Mouse (Mus musculus) adrenal gland, postnatal 14 days (tissue): ENCODE results near the gene Cul4b. TPM values are rescaled to one million over a fixed set of nuclear protein-coding genes. Genes with fewer than 3 reads are reported as not detected.
"Not testable (repeated sequence)": the region's sequence is repeated elsewhere in the genome, so short reads cannot be mapped to it uniquely, and the experiment has no call there.

Experiments
- DNase-seq: peaks from one replicate; pipeline ENCODE4 v3.0.0; 2021; ENCODE audit warnings: mixed read lengths
- long read RNA-seq, 2 experiments: library from polyadenylated mRNA; stranded (forward); transcript quantifications; one replicate each; pipeline ENCODE4 v2.0.0; 2021
- total RNA-seq: library from RNA; stranded (reverse); gene quantifications from 2 replicates; pipeline ENCODE4 v1.2.3, GENCODE M21; 2021

Cul4b gene
- total RNA-seq = 33.2 and 37.2 TPM in 2 replicates
- long read RNA-seq, experiment 1, transcript Cul4b-201 (20 exons, 3,354 nt) = major isoform, 6 of 36 reads
- long read RNA-seq, experiment 1, partial matches to known transcripts = 26 of 36 reads
- long read RNA-seq, experiment 1, other reads (novel, unspliced or antisense) = 4 of 36 reads
- long read RNA-seq, experiment 2, transcript Cul4b-201 (20 exons, 3,354 nt) = major isoform, 5 of 36 reads
- long read RNA-seq, experiment 2, partial matches to known transcripts = 28 of 36 reads
- long read RNA-seq, experiment 2, other reads (novel, unspliced or antisense) = 3 of 36 reads

- DNase-seq = no peak
These were observed at the start of gene Cul4b for GRCm38 (mm10) chrX:38576078-38576477. Gene Cul4b, minus strand, starts transcription at chrX:38576196.

GRCm38 (mm10) chrX:38600995-38601369 is 25.0 kb upstream of the Cul4b start:
- peak; percentile 37 for DNase-seq

- DNase-seq = peak; percentile 81
These were observed 24.4 kb upstream of the Cul4b start, which contains the start of gene Mcts1 for GRCm38 (mm10) chrX:38600177-38600994. Gene Mcts1, plus strand, starts transcription at chrX:38600578.

GRCm38 (mm10) chrX:38593180-38593889 is 17.3 kb upstream of the Cul4b start:
- DNase-seq = no peak

- DNase-seq = no peak
These were observed 15.8 kb upstream of the Cul4b start for GRCm38 (mm10) chrX:38591749-38592148.

GRCm38 (mm10) chrX:38589827-38590226 is 13.8 kb upstream of the Cul4b start:
- no peak for DNase-seq

- no peak for DNase-seq
These were observed 7.3 kb upstream of the Cul4b start for GRCm38 (mm10) chrX:38583261-38583660.

- DNase-seq = no peak
These were observed 5.1 kb upstream of the Cul4b start for GRCm38 (mm10) chrX:38581140-38581539.

- no peak for DNase-seq
These were observed 9.3 kb downstream of the Cul4b start for GRCm38 (mm10) chrX:38566521-38567205.

- no peak for DNase-seq
These were observed 10.8 kb downstream of the Cul4b start for GRCm38 (mm10) chrX:38565176-38565542.

- peak; percentile 95 for DNase-seq
These were observed 11.3 kb downstream of the Cul4b start for GRCm38 (mm10) chrX:38564542-38565175.

GRCm38 (mm10) chrX:38563941-38564541 is 12.0 kb downstream of the Cul4b start:
- peak; percentile 28 for DNase-seq

- no peak for DNase-seq
These were observed 22.7 kb downstream of the Cul4b start for GRCm38 (mm10) chrX:38553255-38553654.

- DNase-seq = peak; percentile 48
These were observed 61.4 kb downstream of the Cul4b start for GRCm38 (mm10) chrX:38514556-38514955.

GRCm38 (mm10) chrX:38504846-38505245 is 71.2 kb downstream of the Cul4b start:
- DNase-seq = peak; percentile 76

GRCm38 (mm10) chrX:38502182-38502581 is 73.8 kb downstream of the Cul4b start:
- not testable (repeated sequence) for DNase-seq

- not testable (repeated sequence) for DNase-seq
These were observed 90.5 kb downstream of the Cul4b start for GRCm38 (mm10) chrX:38485464-38485863.
